Mouse (Mus musculus): ENCODE measurements around the gene Ago3. TPM values are rescaled to one million over a fixed set of nuclear protein-coding genes. Genes with fewer than 3 reads are reported as not detected.

The Ago3 gene
- polyA plus RNA-seq (2015; fragmentation: Nextera tagmentation; extraction: Ambion mirVana), result 16.5 and 17.4 TPM in 2 replicates

- no peaks in the 10 kb centered on the region for H3K9me3 ChIP-seq
- H3K27me3 ChIP-seq, result no peaks in the 10 kb centered on the region
- H3K4me2 ChIP-seq, result peak within 1 kb of the TSS; percentile 95
- H3K27ac ChIP-seq (replicated peaks), result peak within 1 kb of the TSS; percentile 93
- peak within 1 kb of the TSS; percentile 93 for H3K9ac ChIP-seq
- ATAC-seq (ENCODE audit: low read depth), result peak; percentile 95
- H3K4me3 ChIP-seq, result peak within 1 kb of the TSS; percentile 95
- WGBS, result under 1% methylated on average over 62 of the region's 65 CpGs
- peaks cover 21% of the 10 kb centered on the region for H3K4me1 ChIP-seq (replicated peaks)
- peaks cover 4% of the 10 kb centered on the region for H3K36me3 ChIP-seq
These were observed at the start of gene Ago3 for GRCm38 (mm10) chr4:126429347-126430079. Gene Ago3, minus strand, starts transcription at chr4:126429556.

- H3K9ac ChIP-seq, result no peak overlapping the region
- ATAC-seq (ENCODE audit: low read depth), result no peak
- no peak overlapping the region for H3K27ac ChIP-seq (replicated peaks)
- no peaks in the 10 kb centered on the region for H3K36me3 ChIP-seq
- WGBS, result 51% methylated on average over 5 of the region's 5 CpGs
- no peak overlapping the region for H3K4me2 ChIP-seq
- no peaks in the 10 kb centered on the region for H3K9me3 ChIP-seq
- 0 out of 2 replicates have a peak, but pooled peaks cover 6% of the 10 kb centered on the region for H3K4me1 ChIP-seq (replicated peaks)
- no peaks in the 10 kb centered on the region for H3K27me3 ChIP-seq
- H3K4me3 ChIP-seq, result no peak overlapping the region
These were observed 43.7 kb upstream of the Ago3 start for GRCm38 (mm10) chr4:126473031-126473430.

- peaks cover 39% of the 10 kb centered on the region for H3K4me1 ChIP-seq (replicated peaks)
- no peaks in the 10 kb centered on the region for H3K36me3 ChIP-seq
- 64% methylated on average over 1 of the region's 1 CpGs for WGBS
- ATAC-seq (ENCODE audit: low read depth), result no peak
- no peak overlapping the region for H3K9ac ChIP-seq
- H3K4me3 ChIP-seq, result peak overlapping the region; percentile 98; the same call in 1 of the 2 replicates
- H3K27ac ChIP-seq (replicated peaks), result 0 out of 2 replicates have a peak overlapping the region, but pooled peaks have one; percentile 99
- H3K9me3 ChIP-seq, result no peaks in the 10 kb centered on the region
- no peaks in the 10 kb centered on the region for H3K27me3 ChIP-seq
- H3K4me2 ChIP-seq, result peak overlapping the region; percentile 68
These were observed 40.0 kb upstream of the Ago3 start for GRCm38 (mm10) chr4:126469334-126469733.

GRCm38 (mm10) chr4:126468925-126469324, 39.6 kb upstream of the Ago3 start:
- Histone ChIP-seq H3K9me3 (no peaks in the 10 kb centered on the region), H3K9ac (peak overlapping the region; percentile 69), H3K27ac (replicated peaks) (peak overlapping the region; percentile 99), H3K27me3 (no peaks in the 10 kb centered on the region), H3K4me2 (peak overlapping the region; percentile 68), H3K36me3 (no peaks in the 10 kb centered on the region), H3K4me3 (peak overlapping the region; percentile 98), H3K4me1 (replicated peaks) (peaks cover 43% of the 10 kb centered on the region)
- ATAC-seq (ENCODE audit: low read depth), result no peak
- WGBS, result 5% methylated on average over 8 of the region's 8 CpGs

- peak; percentile 83 for ATAC-seq (ENCODE audit: low read depth)
- under 1% methylated on average over 55 of the region's 55 CpGs for WGBS
- Histone ChIP-seq H3K4me1 (replicated peaks) (peaks cover 49% of the 10 kb centered on the region), H3K36me3 (peaks cover 1% of the 10 kb centered on the region; the same call in 1 of the 2 replicates), H3K27me3 (no peaks in the 10 kb centered on the region), H3K27ac (replicated peaks) (peak within 1 kb of the TSS; percentile 99), H3K9me3 (no peaks in the 10 kb centered on the region), H3K4me2 (peak within 1 kb of the TSS; percentile 68), H3K4me3 (peak within 1 kb of the TSS; percentile 98), H3K9ac (peak within 1 kb of the TSS; percentile 99)
These were observed 39.0 kb upstream of the Ago3 start, which contains the start of gene Ago1 for GRCm38 (mm10) chr4:126468285-126468901. Gene Ago1, minus strand, starts transcription at chr4:126468583.

- peaks cover 3% of the 10 kb centered on the region; the same call in 1 of the 2 replicates for H3K36me3 ChIP-seq
- peak; percentile 58 for ATAC-seq (ENCODE audit: low read depth)
- H3K4me1 ChIP-seq (replicated peaks), result peaks cover 51% of the 10 kb centered on the region
- under 1% methylated on average over 25 of the region's 25 CpGs for WGBS
- peak overlapping the region; percentile 98 for H3K4me3 ChIP-seq
- peak overlapping the region; percentile 99 for H3K9ac ChIP-seq
- H3K9me3 ChIP-seq, result no peaks in the 10 kb centered on the region
- no peaks in the 10 kb centered on the region for H3K27me3 ChIP-seq
- H3K4me2 ChIP-seq, result peak overlapping the region; percentile 68
- H3K27ac ChIP-seq (replicated peaks), result peak overlapping the region; percentile 99
These were observed 38.4 kb upstream of the Ago3 start for GRCm38 (mm10) chr4:126467721-126468284.

- 12% methylated on average over 8 of the region's 8 CpGs for WGBS
- Histone ChIP-seq H3K4me1 (replicated peaks) (peaks cover 65% of the 10 kb centered on the region), H3K27me3 (no peaks in the 10 kb centered on the region)
These were observed 36.9 kb upstream of the Ago3 start for GRCm38 (mm10) chr4:126466251-126466750.

GRCm38 (mm10) chr4:126465843-126466242, 36.5 kb upstream of the Ago3 start:
- Histone ChIP-seq H3K36me3 (peaks cover 6% of the 10 kb centered on the region; the same call in 1 of the 2 replicates), H3K4me1 (replicated peaks) (peaks cover 65% of the 10 kb centered on the region), H3K9ac (peak overlapping the region; percentile 99), H3K27me3 (no peaks in the 10 kb centered on the region), H3K4me3 (peak overlapping the region; percentile 98), H3K27ac (replicated peaks) (peak overlapping the region; percentile 99), H3K9me3 (no peaks in the 10 kb centered on the region), H3K4me2 (peak overlapping the region; percentile 68)
- WGBS, result 0% methylated on average over 8 of the region's 8 CpGs
- peak; percentile 55 for ATAC-seq (ENCODE audit: low read depth)

More at GRCm38 (mm10) chr4:126466251-126466750, 36.9 kb upstream of the Ago3 start:
- H3K4me2 ChIP-seq, result peak overlapping the region; percentile 68
- peak overlapping the region; percentile 99 for H3K9ac ChIP-seq
- ATAC-seq (ENCODE audit: low read depth), result no peak
- H3K27ac ChIP-seq (replicated peaks), result peak overlapping the region; percentile 99
- H3K4me3 ChIP-seq, result peak overlapping the region; percentile 98
- peaks cover 3% of the 10 kb centered on the region; the same call in 1 of the 2 replicates for H3K36me3 ChIP-seq
- no peaks in the 10 kb centered on the region for H3K9me3 ChIP-seq

GRCm38 (mm10) chr4:126464892-126465235, 35.5 kb upstream of the Ago3 start:
- Histone ChIP-seq H3K27ac (replicated peaks) (peak overlapping the region; percentile 99), H3K9me3 (no peaks in the 10 kb centered on the region), H3K4me1 (replicated peaks) (peaks cover 65% of the 10 kb centered on the region), H3K27me3 (no peaks in the 10 kb centered on the region), H3K36me3 (peaks cover 14% of the 10 kb centered on the region), H3K4me3 (peak overlapping the region; percentile 98), H3K9ac (peak overlapping the region; percentile 99), H3K4me2 (peak overlapping the region; percentile 68)
- WGBS, result 3% methylated on average over 2 of the region's 2 CpGs
- no peak for ATAC-seq (ENCODE audit: low read depth)

GRCm38 (mm10) chr4:126464189-126464891, 35.0 kb upstream of the Ago3 start:
- ATAC-seq (ENCODE audit: low read depth), result no peak
- peak overlapping the region; percentile 99 for H3K9ac ChIP-seq
- H3K9me3 ChIP-seq, result no peaks in the 10 kb centered on the region
- H3K27me3 ChIP-seq, result no peaks in the 10 kb centered on the region
- 9% methylated on average over 4 of the region's 4 CpGs for WGBS
- peak overlapping the region; percentile 68 for H3K4me2 ChIP-seq
- H3K27ac ChIP-seq (replicated peaks), result peak overlapping the region; percentile 99
- peaks cover 65% of the 10 kb centered on the region for H3K4me1 ChIP-seq (replicated peaks)
- peak overlapping the region; percentile 98 for H3K4me3 ChIP-seq
- H3K36me3 ChIP-seq, result peaks cover 19% of the 10 kb centered on the region

- Histone ChIP-seq H3K27ac (replicated peaks) (no peak overlapping the region), H3K27me3 (no peaks in the 10 kb centered on the region), H3K9ac (no peak overlapping the region), H3K36me3 (peaks cover 98% of the 10 kb centered on the region), H3K4me3 (no peak overlapping the region), H3K4me1 (replicated peaks) (no peaks in the 10 kb centered on the region), H3K4me2 (no peak overlapping the region), H3K9me3 (no peaks in the 10 kb centered on the region)
- no peak for ATAC-seq (ENCODE audit: low read depth)
- WGBS, result 94% methylated on average over 7 of the region's 7 CpGs
These were observed 26.1 kb upstream of the Ago3 start for GRCm38 (mm10) chr4:126455441-126455840.
